Mouse (Mus musculus) midbrain, embryonic 15.5 days (tissue): ENCODE measurements around the gene Ggps1. TPM values are rescaled to one million over a fixed set of nuclear protein-coding genes. Genes with fewer than 3 reads are reported as not detected.

Experiments
- ATAC-seq: fragments of 200-750 bp; cut with Nextera tagmentation; replicated peaks from 2 replicates; pipeline ENCODE4 v1.8.0; 2017; ENCODE audit warnings: moderate TSS enrichment
- H3K27ac ChIP-seq: fragments of 300-500 bp; sonication (generic); 2 replicates; pipeline ENCODE4 v1.5.1; 2015; ENCODE audit warnings: mild to moderate bottlenecking, inconsistent platforms
- H3K27me3 ChIP-seq: fragments of 300-500 bp; sonication (generic); replicated peaks from 2 replicates; pipeline ENCODE4 v1.6.1; 2015; ENCODE audit warnings: inconsistent platforms
- H3K36me3 ChIP-seq: fragments of 300-500 bp; sonication (generic); replicated peaks from 2 replicates; pipeline ENCODE4 v1.6.1; 2015; ENCODE audit warnings: inconsistent platforms
- H3K4me1 ChIP-seq: fragments of 300-500 bp; sonication (generic); 2 replicates; pipeline ENCODE4 v1.6.1; 2015; ENCODE audit warnings: inconsistent platforms
- H3K4me2 ChIP-seq: fragments of 300-500 bp; sonication (generic); 2 replicates; pipeline ENCODE4 v1.6.1; 2015; ENCODE audit warnings: inconsistent platforms, mild to moderate bottlenecking, moderate library complexity
- H3K4me3 ChIP-seq: fragments of 300-500 bp; sonication (generic); 2 replicates; pipeline ENCODE4 v1.5.1; 2015; ENCODE audit warnings: mild to moderate bottlenecking, inconsistent platforms
- H3K9ac ChIP-seq: fragments of 300-500 bp; sonication (generic); 2 replicates; pipeline ENCODE4 v1.6.1; 2015; ENCODE audit warnings: mild to moderate bottlenecking, inconsistent platforms
- H3K9me3 ChIP-seq: fragments of 300-500 bp; sonication (generic); 2 replicates; pipeline ENCODE4 v1.6.1; 2016; ENCODE audit warnings: inconsistent platforms
- WGBS: fragments of 180-500 bp; shearing (Covaris S2); methylation state at CpG from one replicate; pipeline ENCODE4 v1.1.7; 2015; ENCODE audit warnings: mixed read lengths; 5-methylcytosine and 5-hydroxymethylcytosine counted together
- polyA plus RNA-seq: library from polyadenylated mRNA; unstranded; fragments of >200 nt; fragmentation: Nextera tagmentation; extraction: Ambion mirVana; gene quantifications from 2 replicates; pipeline ENCODE4 v1.2.1, GENCODE M21; 2015

Ggps1 gene
- polyA plus RNA-seq, result 69.7 and 70.9 TPM in 2 replicates

DNA sequence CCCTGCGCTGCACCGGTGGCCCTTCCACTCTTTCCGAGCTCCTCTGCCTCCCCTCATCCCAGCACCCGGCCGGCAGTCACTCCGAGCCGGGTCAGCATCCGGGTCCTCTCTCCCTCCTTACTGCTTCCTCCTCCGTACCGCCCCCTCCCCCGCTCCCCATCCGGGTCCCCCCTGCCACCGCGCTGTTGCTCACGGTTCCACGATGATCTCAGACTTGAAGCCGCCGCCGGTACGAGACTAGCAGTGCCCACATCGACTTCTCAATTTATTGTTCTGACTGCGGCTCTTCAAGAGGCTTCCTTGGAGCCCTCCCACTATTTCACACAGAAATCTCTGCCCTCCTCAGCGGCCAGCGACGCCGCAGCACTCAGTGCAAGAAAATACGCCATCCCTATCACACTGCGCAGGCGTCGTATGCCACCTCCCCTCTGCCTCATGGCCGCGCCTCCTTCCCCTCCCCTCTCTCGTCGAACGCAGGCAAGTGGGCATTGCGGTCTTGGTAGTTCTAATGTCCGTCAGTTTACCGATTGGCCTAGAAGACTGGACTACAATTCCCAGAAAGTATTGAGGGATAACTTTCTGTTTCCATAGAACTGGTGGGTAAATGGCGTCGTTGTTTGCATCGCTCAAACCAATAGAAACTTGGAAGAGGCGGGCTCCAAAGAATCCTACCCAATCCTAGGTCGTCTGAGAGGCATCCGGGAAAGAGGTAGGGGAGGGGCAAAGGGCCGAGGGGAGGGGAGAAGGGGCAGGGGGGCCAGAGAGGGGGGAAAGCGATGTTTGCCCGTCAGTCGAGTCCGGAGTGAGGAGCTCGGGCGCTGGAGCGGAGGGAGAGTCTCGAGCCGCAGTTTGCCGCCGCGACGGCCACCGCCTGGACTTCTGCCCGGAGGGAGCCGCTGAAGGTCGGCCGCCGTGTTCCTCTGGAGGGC is at the start of gene Ggps1, which contains the start of gene Arid4b:
Ggps1 (minus strand) TSS at position 476 of the 929 bp plus-strand sequence.
Arid4b (plus strand) TSS at position 220 of the 929 bp plus-strand sequence.
- peak within 1 kb of the TSS; percentile 66 for H3K4me2 ChIP-seq
- peak within 1 kb of the TSS; percentile 100 for H3K4me3 ChIP-seq
- peaks cover 47% of the 10 kb centered on the region for H3K4me1 ChIP-seq
- peak; percentile 98 for ATAC-seq
- WGBS, result under 1% methylated on average over 60 of the region's 64 CpGs
- no peaks in the 10 kb centered on the region for H3K27me3 ChIP-seq
- H3K9me3 ChIP-seq, result no peaks in the 10 kb centered on the region
- 0 out of 2 replicates have a peak, but pooled peaks cover 3% of the 10 kb centered on the region for H3K36me3 ChIP-seq
- H3K27ac ChIP-seq, result peak within 1 kb of the TSS; percentile 95
- peak within 1 kb of the TSS; percentile 97 for H3K9ac ChIP-seq

DNA sequence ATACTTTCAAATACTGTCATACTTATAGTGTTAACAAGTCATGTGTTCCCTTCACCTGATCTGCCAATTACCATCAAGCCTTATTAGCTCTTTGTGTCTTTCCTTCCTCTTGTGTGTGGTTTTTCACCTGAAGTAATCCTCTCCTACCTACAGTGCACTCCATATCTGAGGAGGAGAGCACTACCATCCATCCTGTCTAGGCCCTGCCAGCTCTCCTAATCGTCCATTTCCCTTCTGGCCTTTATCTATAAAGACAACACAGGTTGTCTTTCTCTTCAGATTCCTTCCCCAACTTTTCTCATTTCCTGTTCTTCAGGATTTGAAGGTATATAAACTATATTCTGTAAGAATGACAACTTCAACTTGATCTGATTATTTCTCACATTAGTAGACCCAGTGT is 47.9 kb upstream of the Ggps1 start:
- H3K4me3 ChIP-seq, result no peak overlapping the region
- no peaks in the 10 kb centered on the region for H3K36me3 ChIP-seq
- WGBS, result 76% methylated on average over 1 of the region's 1 CpGs
- no peak overlapping the region for H3K4me2 ChIP-seq
- no peaks in the 10 kb centered on the region for H3K9me3 ChIP-seq
- H3K27ac ChIP-seq, result no peak overlapping the region
- peaks cover 10% of the 10 kb centered on the region; the same call in 1 of the 2 replicates for H3K4me1 ChIP-seq
- no peaks in the 10 kb centered on the region for H3K27me3 ChIP-seq
- no peak overlapping the region for H3K9ac ChIP-seq
- no peak for ATAC-seq

- no peak overlapping the region for H3K9ac ChIP-seq
- H3K4me2 ChIP-seq, result no peak overlapping the region
- H3K27me3 ChIP-seq, result no peaks in the 10 kb centered on the region
- no peaks in the 10 kb centered on the region for H3K36me3 ChIP-seq
- H3K4me1 ChIP-seq, result peaks cover 10% of the 10 kb centered on the region; the same call in 1 of the 2 replicates
- no peak overlapping the region for H3K27ac ChIP-seq
- H3K4me3 ChIP-seq, result no peak overlapping the region
- H3K9me3 ChIP-seq, result no peaks in the 10 kb centered on the region
- WGBS, result 96% methylated on average over 2 of the region's 2 CpGs
- no peak for ATAC-seq
These were observed 47.0 kb upstream of the Ggps1 start for GRCm38 (mm10) chr13:14110154-14110873.

DNA sequence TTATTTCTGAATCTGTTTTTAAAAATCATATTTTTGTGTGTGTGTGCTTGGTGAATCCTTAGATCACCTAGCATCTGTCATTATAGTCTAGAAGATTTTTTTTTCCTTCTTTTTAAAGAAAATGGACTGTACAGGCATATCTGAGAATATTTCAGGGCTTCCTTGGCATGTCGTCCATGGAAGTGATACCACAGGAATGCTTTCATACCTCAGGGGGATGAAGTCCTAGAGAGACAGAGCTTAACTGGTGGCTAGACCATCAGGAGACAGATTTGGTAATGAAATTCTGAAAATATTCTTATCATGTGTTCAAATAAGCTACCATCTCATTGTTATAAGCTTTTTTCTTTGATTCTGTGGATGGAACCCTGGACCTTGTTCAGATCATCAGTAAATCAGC is 39.7 kb upstream of the Ggps1 start:
- no peak overlapping the region for H3K9ac ChIP-seq
- no peaks in the 10 kb centered on the region for H3K4me1 ChIP-seq
- H3K27ac ChIP-seq, result no peak overlapping the region
- H3K4me2 ChIP-seq, result no peak overlapping the region
- H3K4me3 ChIP-seq, result no peak overlapping the region
- WGBS, result 72% methylated on average over 1 of the region's 1 CpGs
- no peaks in the 10 kb centered on the region for H3K36me3 ChIP-seq
- ATAC-seq, result no peak
- no peaks in the 10 kb centered on the region for H3K9me3 ChIP-seq
- H3K27me3 ChIP-seq, result no peaks in the 10 kb centered on the region

DNA sequence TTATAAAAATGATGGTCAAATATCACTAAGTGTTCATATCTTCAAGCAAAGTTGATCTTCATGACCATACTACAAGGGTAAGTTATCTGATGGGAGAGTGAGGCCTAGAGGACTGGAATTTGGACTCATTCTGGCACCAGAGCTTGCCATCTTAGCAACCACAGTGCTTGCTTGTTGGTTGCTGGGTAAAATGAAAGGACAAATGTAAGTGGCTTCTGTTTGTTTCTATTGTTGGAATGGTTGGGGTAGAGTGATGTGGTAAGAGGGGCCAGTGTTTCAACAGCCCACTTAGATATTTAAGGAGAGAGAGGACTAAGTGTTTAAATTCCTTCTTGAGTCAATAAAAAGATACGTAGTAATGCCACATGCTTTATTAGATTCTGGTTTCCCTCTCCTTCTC is 25.4 kb upstream of the Ggps1 start:
- Histone ChIP-seq H3K27ac (no peak overlapping the region), H3K27me3 (no peaks in the 10 kb centered on the region), H3K36me3 (no peaks in the 10 kb centered on the region), H3K4me3 (no peak overlapping the region), H3K4me1 (no peaks in the 10 kb centered on the region), H3K9ac (no peak overlapping the region), H3K9me3 (no peaks in the 10 kb centered on the region), H3K4me2 (no peak overlapping the region)
- WGBS, result 87% methylated on average over 1 of the region's 1 CpGs
- no peak for ATAC-seq

- no peak overlapping the region for H3K9ac ChIP-seq
- H3K27me3 ChIP-seq, result no peaks in the 10 kb centered on the region
- H3K4me1 ChIP-seq, result no peaks in the 10 kb centered on the region
- 96% methylated on average over 1 of the region's 1 CpGs for WGBS
- no peaks in the 10 kb centered on the region for H3K36me3 ChIP-seq
- no peak overlapping the region for H3K4me2 ChIP-seq
- H3K9me3 ChIP-seq, result no peaks in the 10 kb centered on the region
- H3K27ac ChIP-seq, result no peak overlapping the region
- ATAC-seq, result no peak
- no peak overlapping the region for H3K4me3 ChIP-seq
These were observed 12.0 kb upstream of the Ggps1 start for GRCm38 (mm10) chr13:14075326-14075725.

GRCm38 (mm10) chr13:14074371-14074770 is 11.1 kb upstream of the Ggps1 start:
- no peak overlapping the region for H3K27ac ChIP-seq
- no peaks in the 10 kb centered on the region for H3K4me1 ChIP-seq
- H3K9ac ChIP-seq, result no peak overlapping the region
- H3K27me3 ChIP-seq, result no peaks in the 10 kb centered on the region
- H3K4me2 ChIP-seq, result no peak overlapping the region
- no peak overlapping the region for H3K4me3 ChIP-seq
- ATAC-seq, result no peak
- 100% methylated on average over 1 of the region's 1 CpGs for WGBS
- H3K36me3 ChIP-seq, result no peaks in the 10 kb centered on the region
- H3K9me3 ChIP-seq, result no peaks in the 10 kb centered on the region

- Histone ChIP-seq H3K9me3 (no peaks in the 10 kb centered on the region), H3K4me2 (no peak overlapping the region), H3K27me3 (no peaks in the 10 kb centered on the region), H3K4me3 (no peak overlapping the region), H3K9ac (no peak overlapping the region), H3K36me3 (0 out of 2 replicates have a peak, but pooled peaks cover 3% of the 10 kb centered on the region), H3K4me1 (peaks cover 24% of the 10 kb centered on the region), H3K27ac (no peak overlapping the region)
- WGBS, result 88% methylated on average over 1 of the region's 1 CpGs
- no peak for ATAC-seq
These were observed 6.0 kb upstream of the Ggps1 start for GRCm38 (mm10) chr13:14069291-14069690.

DNA sequence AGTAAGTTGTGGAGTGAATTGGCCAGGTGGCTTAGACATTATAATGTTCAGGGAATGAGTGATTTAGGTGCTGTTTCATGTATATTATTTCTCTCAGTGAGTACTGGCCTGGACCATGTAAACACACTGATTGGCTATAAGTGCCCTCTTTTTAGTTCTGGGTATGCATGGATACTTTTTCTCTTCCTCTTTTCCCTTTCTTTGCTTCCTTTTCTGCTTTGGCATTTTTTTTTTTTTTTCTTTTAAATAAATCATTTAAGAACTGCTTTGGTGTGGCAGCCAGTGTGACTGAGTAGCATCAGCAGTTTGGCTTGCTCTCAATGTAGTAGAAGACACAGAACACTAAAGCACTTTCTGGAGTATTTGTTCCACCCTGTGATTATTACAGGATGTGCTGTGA is 4.7 kb upstream of the Ggps1 start:
- Histone ChIP-seq H3K4me1 (peaks cover 24% of the 10 kb centered on the region), H3K9me3 (no peaks in the 10 kb centered on the region), H3K36me3 (0 out of 2 replicates have a peak, but pooled peaks cover 3% of the 10 kb centered on the region), H3K4me2 (no peak overlapping the region), H3K27ac (no peak overlapping the region), H3K4me3 (no peak overlapping the region), H3K9ac (no peak overlapping the region), H3K27me3 (no peaks in the 10 kb centered on the region)
- ATAC-seq, result no peak

DNA sequence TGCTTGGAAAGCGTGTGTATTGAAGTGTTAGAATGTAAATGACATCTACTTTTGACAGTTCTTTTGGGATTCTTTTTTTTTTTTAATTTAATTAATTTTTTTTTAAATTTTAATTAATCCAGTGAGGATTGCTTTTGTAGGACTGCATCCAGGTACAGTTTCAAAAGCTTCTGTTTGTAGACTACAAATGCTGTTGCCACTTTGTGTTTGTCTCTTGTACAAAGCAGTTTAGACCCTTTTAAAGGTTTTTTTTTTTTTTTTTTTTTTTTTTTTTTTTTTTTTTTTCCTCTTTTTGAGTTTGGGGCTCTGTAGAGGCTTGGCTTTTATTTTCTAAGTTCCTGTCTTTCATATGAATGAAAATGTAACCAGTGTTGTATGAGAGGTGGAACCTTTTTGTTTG is 2.4 kb upstream of the Ggps1 start:
- Histone ChIP-seq H3K27ac (no peak overlapping the region), H3K4me1 (peaks cover 42% of the 10 kb centered on the region), H3K27me3 (no peaks in the 10 kb centered on the region), H3K4me2 (peak overlapping the region; percentile 66; the same call in 1 of the 2 replicates), H3K9me3 (no peaks in the 10 kb centered on the region), H3K4me3 (no peak overlapping the region), H3K36me3 (0 out of 2 replicates have a peak, but pooled peaks cover 3% of the 10 kb centered on the region), H3K9ac (no peak overlapping the region)
- ATAC-seq, result no peak
- WGBS, result 75% methylated on average over 1 of the region's 1 CpGs

DNA sequence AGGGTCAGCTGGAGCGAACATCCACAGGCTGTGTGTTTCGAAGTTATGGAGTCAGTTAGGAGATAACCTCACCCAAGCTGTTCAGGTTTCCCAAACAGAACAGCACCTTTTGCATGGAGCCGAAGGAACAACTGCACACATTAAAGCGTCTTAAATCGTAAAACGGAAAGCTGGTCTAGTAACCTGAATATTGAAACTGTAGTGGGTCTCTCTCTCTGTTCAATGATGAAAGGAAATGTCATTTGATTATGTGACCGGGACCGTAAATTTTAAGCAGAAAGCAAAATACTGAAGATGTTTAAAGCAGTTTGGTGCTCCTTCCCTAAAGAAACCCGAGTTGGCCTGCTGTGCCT is 1.7 kb upstream of the Ggps1 start:
- WGBS, result 19% methylated on average over 9 of the region's 9 CpGs
- peaks cover 47% of the 10 kb centered on the region for H3K4me1 ChIP-seq
- H3K27ac ChIP-seq, result peak overlapping the region; percentile 93

DNA sequence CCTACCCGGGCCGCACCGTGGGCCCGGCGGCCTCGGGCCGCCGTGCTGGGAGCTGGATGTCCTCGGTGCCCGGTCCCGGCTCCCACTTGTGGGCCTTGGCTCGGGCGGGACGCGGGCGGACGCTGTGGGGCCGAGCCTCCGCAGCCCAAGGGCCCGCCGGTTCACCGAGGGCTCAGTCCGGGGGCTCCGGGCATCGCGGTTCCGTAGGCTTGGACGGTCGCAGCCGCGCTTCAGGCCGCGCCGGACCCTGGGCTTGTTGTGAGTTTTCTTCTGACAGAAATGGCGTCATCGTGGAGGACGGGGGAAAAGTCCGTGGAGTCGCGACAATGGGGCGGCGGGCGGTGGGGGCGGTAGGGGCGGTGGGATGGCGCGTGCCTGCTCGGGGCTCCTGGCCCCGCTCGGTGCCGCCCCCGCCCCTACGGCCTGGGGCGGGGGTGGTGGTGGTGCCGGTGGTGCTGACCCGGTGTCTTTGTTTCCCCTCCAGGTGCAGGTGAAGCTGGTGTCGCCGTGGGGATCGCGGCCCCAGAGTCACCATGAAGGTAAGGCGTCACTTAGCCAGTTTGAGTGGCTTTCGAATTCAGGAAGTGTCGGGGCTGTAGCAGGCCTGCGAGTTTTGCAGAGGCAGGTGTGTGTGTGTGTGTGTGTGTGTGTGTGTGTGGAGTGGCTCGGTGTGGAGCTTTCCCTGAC is 1.2 kb upstream of the Ggps1 start:
- Histone ChIP-seq H3K9ac (peak overlapping the region; percentile 97), H3K4me1 (peaks cover 47% of the 10 kb centered on the region), H3K36me3 (0 out of 2 replicates have a peak, but pooled peaks cover 3% of the 10 kb centered on the region), H3K27me3 (no peaks in the 10 kb centered on the region), H3K4me3 (peak overlapping the region; percentile 100), H3K9me3 (no peaks in the 10 kb centered on the region), H3K4me2 (peak overlapping the region; percentile 66), H3K27ac (peak overlapping the region; percentile 93)
- WGBS, result under 1% methylated on average over 56 of the region's 65 CpGs
- peak; percentile 2 for ATAC-seq

More for the DNA sequence above, 1.7 kb upstream of the Ggps1 start:
- peak overlapping the region; percentile 100 for H3K4me3 ChIP-seq
- 0 out of 2 replicates have a peak, but pooled peaks cover 3% of the 10 kb centered on the region for H3K36me3 ChIP-seq
- peak overlapping the region; percentile 97 for H3K9ac ChIP-seq
- ATAC-seq, result no peak
- H3K9me3 ChIP-seq, result no peaks in the 10 kb centered on the region
- no peaks in the 10 kb centered on the region for H3K27me3 ChIP-seq
- H3K4me2 ChIP-seq, result peak overlapping the region; percentile 66
